Mouse (Mus musculus) hindbrain, embryonic 10.5 days (tissue): ENCODE data around the gene Prkch. TPM values are rescaled to one million over a fixed set of nuclear protein-coding genes. Genes with fewer than 3 reads are reported as not detected.

ENCODE experiments used
- DNase-seq: peaks from one replicate; pipeline ENCODE4 v3.0.0-alpha.2; 2017; ENCODE audit warnings: low spot score
- H3K27ac ChIP-seq: fragments of 300-500 bp; sonication (generic); 2 replicates; pipeline ENCODE4 v1.5.1; 2016; ENCODE audit warnings: mild to moderate bottlenecking, moderate library complexity
- H3K27me3 ChIP-seq: fragments of 300-500 bp; sonication (generic); 2 replicates; pipeline ENCODE4 v1.6.1; 2016; ENCODE audit warnings: mild to moderate bottlenecking; ENCODE audit not compliant: poor library complexity, insufficient read depth, severe bottlenecking
- H3K36me3 ChIP-seq: fragments of 300-500 bp; sonication (generic); 2 replicates; pipeline ENCODE4 v1.6.1; 2016; ENCODE audit warnings: mild to moderate bottlenecking, moderate library complexity
- H3K4me1 ChIP-seq: fragments of 300-500 bp; sonication (generic); replicated peaks from 2 replicates; pipeline ENCODE4 v1.6.1; 2016; ENCODE audit warnings: mild to moderate bottlenecking
- H3K4me3 ChIP-seq: fragments of 300-500 bp; sonication (generic); 2 replicates; pipeline ENCODE4 v1.5.1; 2016; ENCODE audit warnings: mild to moderate bottlenecking, moderate library complexity
- H3K9me3 ChIP-seq: fragments of 300-500 bp; sonication (generic); 2 replicates; pipeline ENCODE4 v1.6.1; 2016; ENCODE audit warnings: mild to moderate bottlenecking, moderate library complexity
- WGBS: fragments of 180-500 bp; shearing (Covaris S2); methylation state at CpG from one replicate; pipeline ENCODE4 v1.1.7; 2016; 5-methylcytosine and 5-hydroxymethylcytosine counted together
- polyA plus RNA-seq: library from polyadenylated mRNA; unstranded; fragments of >200 nt; fragmentation: Nextera tagmentation; extraction: Ambion mirVana; gene quantifications from 2 replicates; pipeline ENCODE4 v1.2.1, GENCODE M21; 2016

Prkch gene
- polyA plus RNA-seq, 1 experiment from 2014 or later, result 7.9 TPM

GRCm38 (mm10) chr12:73715954-73716731 lies 131.5 kb downstream of the Prkch start:
- no peak overlapping the region for H3K27ac ChIP-seq
- H3K9me3 ChIP-seq, result no peaks in the 10 kb centered on the region
- DNase-seq, result no peak
- no peaks in the 10 kb centered on the region for H3K36me3 ChIP-seq
- H3K4me1 ChIP-seq, result peaks cover 9% of the 10 kb centered on the region
- H3K27me3 ChIP-seq, result peaks cover 2% of the 10 kb centered on the region
- WGBS, result 86% methylated on average over 21 of the region's 21 CpGs
- H3K4me3 ChIP-seq, result no peak overlapping the region

- Histone ChIP-seq H3K36me3 (no peaks in the 10 kb centered on the region), H3K27ac (no peak overlapping the region), H3K27me3 (no peaks in the 10 kb centered on the region; the same call in 1 of the 2 replicates), H3K4me1 (no peaks in the 10 kb centered on the region), H3K9me3 (no peaks in the 10 kb centered on the region), H3K4me3 (no peak overlapping the region)
- DNase-seq, result no peak
- 89% methylated on average over 10 of the region's 10 CpGs for WGBS
Measured at GRCm38 (mm10) chr12:73718036-73718435, 133.4 kb downstream of the Prkch start.

- peaks cover 6% of the 10 kb centered on the region for H3K27me3 ChIP-seq
- H3K9me3 ChIP-seq, result peaks cover 6% of the 10 kb centered on the region; the same call in 1 of the 2 replicates
- DNase-seq, result no peak
- H3K4me3 ChIP-seq, result no peak overlapping the region
- peaks cover 3% of the 10 kb centered on the region; the same call in 1 of the 2 replicates for H3K36me3 ChIP-seq
- no peaks in the 10 kb centered on the region for H3K4me1 ChIP-seq
- H3K27ac ChIP-seq, result no peak overlapping the region
Measured at GRCm38 (mm10) chr12:73719816-73720215, 135.2 kb downstream of the Prkch start.

GRCm38 (mm10) chr12:73720466-73720865 lies 135.9 kb downstream of the Prkch start:
- DNase-seq, result no peak
- Histone ChIP-seq H3K4me1 (no peaks in the 10 kb centered on the region), H3K36me3 (peaks cover 3% of the 10 kb centered on the region; the same call in 1 of the 2 replicates), H3K27ac (no peak overlapping the region), H3K9me3 (peaks cover 11% of the 10 kb centered on the region; the same call in 1 of the 2 replicates), H3K4me3 (no peak overlapping the region), H3K27me3 (peaks cover 10% of the 10 kb centered on the region)
- WGBS, result 96% methylated on average over 2 of the region's 2 CpGs

- DNase-seq, result no peak
- peaks cover 3% of the 10 kb centered on the region; the same call in 1 of the 2 replicates for H3K36me3 ChIP-seq
Measured at GRCm38 (mm10) chr12:73722060-73722459, 137.5 kb downstream of the Prkch start.

GRCm38 (mm10) chr12:73723067-73723466 lies 138.5 kb downstream of the Prkch start:
- H3K27ac ChIP-seq, result no peak overlapping the region
- DNase-seq, result no peak
- no peak overlapping the region for H3K4me3 ChIP-seq
- peaks cover 3% of the 10 kb centered on the region; the same call in 1 of the 2 replicates for H3K36me3 ChIP-seq
- peaks cover 11% of the 10 kb centered on the region; the same call in 1 of the 2 replicates for H3K9me3 ChIP-seq
- WGBS, result 81% methylated on average over 4 of the region's 4 CpGs
- H3K27me3 ChIP-seq, result peaks cover 36% of the 10 kb centered on the region
- no peaks in the 10 kb centered on the region for H3K4me1 ChIP-seq

More at GRCm38 (mm10) chr12:73722060-73722459, 137.5 kb downstream of the Prkch start:
- peaks cover 11% of the 10 kb centered on the region; the same call in 1 of the 2 replicates for H3K9me3 ChIP-seq
- 74% methylated on average over 3 of the region's 3 CpGs for WGBS
- no peak overlapping the region for H3K27ac ChIP-seq
- no peaks in the 10 kb centered on the region for H3K4me1 ChIP-seq
- H3K27me3 ChIP-seq, result peaks cover 26% of the 10 kb centered on the region
- H3K4me3 ChIP-seq, result no peak overlapping the region

- H3K4me1 ChIP-seq, result no peaks in the 10 kb centered on the region
- peaks cover 44% of the 10 kb centered on the region for H3K27me3 ChIP-seq
- WGBS, result 95% methylated on average over 10 of the region's 10 CpGs
- peaks cover 11% of the 10 kb centered on the region; the same call in 1 of the 2 replicates for H3K9me3 ChIP-seq
- H3K27ac ChIP-seq, result no peak overlapping the region
- peaks cover 3% of the 10 kb centered on the region; the same call in 1 of the 2 replicates for H3K36me3 ChIP-seq
- H3K4me3 ChIP-seq, result no peak overlapping the region
- DNase-seq, result no peak
Measured at GRCm38 (mm10) chr12:73723887-73724286, 139.3 kb downstream of the Prkch start.

- H3K4me3 ChIP-seq, result no peak overlapping the region
- peaks cover 55% of the 10 kb centered on the region for H3K27me3 ChIP-seq
- no peak overlapping the region for H3K27ac ChIP-seq
- 95% methylated on average over 9 of the region's 9 CpGs for WGBS
- DNase-seq, result no peak
- H3K36me3 ChIP-seq, result peaks cover 3% of the 10 kb centered on the region; the same call in 1 of the 2 replicates
- H3K4me1 ChIP-seq, result peaks cover 8% of the 10 kb centered on the region
- H3K9me3 ChIP-seq, result peaks cover 11% of the 10 kb centered on the region; the same call in 1 of the 2 replicates
Measured at GRCm38 (mm10) chr12:73725825-73726604, 141.4 kb downstream of the Prkch start.

GRCm38 (mm10) chr12:73727046-73727445 lies 142.4 kb downstream of the Prkch start:
- Histone ChIP-seq H3K4me3 (no peak overlapping the region), H3K36me3 (peaks cover 3% of the 10 kb centered on the region; the same call in 1 of the 2 replicates), H3K9me3 (peaks cover 11% of the 10 kb centered on the region; the same call in 1 of the 2 replicates), H3K27ac (no peak overlapping the region), H3K4me1 (peaks cover 12% of the 10 kb centered on the region), H3K27me3 (peaks cover 64% of the 10 kb centered on the region)
- 84% methylated on average over 1 of the region's 1 CpGs for WGBS
- DNase-seq, result no peak

- DNase-seq, result peak; percentile 27
- Histone ChIP-seq H3K27me3 (peaks cover 83% of the 10 kb centered on the region), H3K27ac (no peak overlapping the region), H3K4me1 (peaks cover 16% of the 10 kb centered on the region), H3K36me3 (no peaks in the 10 kb centered on the region), H3K4me3 (no peak overlapping the region), H3K9me3 (no peaks in the 10 kb centered on the region)
- 29% methylated on average over 4 of the region's 4 CpGs for WGBS
Measured at GRCm38 (mm10) chr12:73730603-73731002, 146.0 kb downstream of the Prkch start.

- 82% methylated on average over 5 of the region's 5 CpGs for WGBS
- no peak for DNase-seq
Measured at GRCm38 (mm10) chr12:73731093-73731492, 146.5 kb downstream of the Prkch start.

GRCm38 (mm10) chr12:73731848-73732540 lies 147.4 kb downstream of the Prkch start:
- H3K9me3 ChIP-seq, result no peaks in the 10 kb centered on the region
- H3K27me3 ChIP-seq, result peaks cover 83% of the 10 kb centered on the region
- no peak for DNase-seq
- no peak overlapping the region for H3K4me3 ChIP-seq
- no peaks in the 10 kb centered on the region for H3K36me3 ChIP-seq
- peaks cover 16% of the 10 kb centered on the region for H3K4me1 ChIP-seq
- 77% methylated on average over 17 of the region's 17 CpGs for WGBS
- no peak overlapping the region for H3K27ac ChIP-seq

More at GRCm38 (mm10) chr12:73731093-73731492, 146.5 kb downstream of the Prkch start:
- Histone ChIP-seq H3K4me3 (no peak overlapping the region), H3K27ac (no peak overlapping the region), H3K4me1 (peaks cover 16% of the 10 kb centered on the region), H3K27me3 (peaks cover 83% of the 10 kb centered on the region), H3K36me3 (no peaks in the 10 kb centered on the region), H3K9me3 (no peaks in the 10 kb centered on the region)
